Comparison of ENCODE assay signal across 21 mouse cellular contexts in the genomic region with DNA sequence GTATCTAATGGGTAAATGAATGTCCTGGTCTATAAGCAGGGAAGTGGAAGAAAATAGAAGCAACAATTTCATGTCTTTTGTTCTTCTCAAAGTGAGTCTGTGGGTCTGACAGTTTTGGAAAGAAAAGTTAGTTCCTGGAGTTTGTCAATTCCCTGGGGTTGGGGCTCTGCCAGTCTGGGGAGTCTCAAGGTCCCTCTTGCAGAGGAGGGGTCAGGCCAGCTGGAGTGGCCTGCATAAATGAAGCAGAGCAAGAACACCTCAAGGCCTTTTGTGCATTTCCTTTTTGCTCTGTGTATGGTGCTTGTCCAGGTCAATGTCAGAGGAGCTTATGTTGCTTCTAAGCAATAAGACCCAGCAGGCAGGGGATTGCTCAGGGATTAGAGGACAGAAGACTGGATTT. TPM values are rescaled to one million over a fixed set of nuclear protein-coding genes. Genes with fewer than 3 reads are reported as not detected.
DNase-seq lines count a peak whose midpoint lies in the region; TF ChIP-seq lines count a peak whose summit lies in the region.
"Had no signal": no experiment of that assay in that cellular context is flagged by ENCODE, and none has a peak within 500 bp of the region (broad histone marks: within the 10 kb centered on the region; RNA-seq: fewer than 3 reads in every experiment).

No protein-coding gene starts in this region.

- no peak for TF ChIP-seq POLR2A in lung, adult 2 months (IDR thresholded peaks at IDR 0.05; ENCODE audit: borderline replicate concordance, extremely low read depth, low read depth, low read length)

- no peak for TF ChIP-seq CTCF in lung, adult 2 months (IDR thresholded peaks at IDR 0.05; ENCODE audit: insufficient read depth, low read length)

- peak; percentile 76 for DNase-seq in ovary, adult 18-20 months (ENCODE audit: low spot score)
- no peak for DNase-seq in ovary, postnatal 10 days (ENCODE audit: low spot score)
- DNase-seq in adrenal gland, adult 2 months, result peak; percentile 74
- peak; percentile 69 for DNase-seq in adrenal gland, postnatal 14 days
- peak; percentile 8 for DNase-seq in testis, postnatal 14 days (ENCODE audit: low spot score)
- no peak for DNase-seq in lung, adult 2 months
- DNase-seq in urinary bladder, postnatal 36 days (ENCODE audit: low spot score in 2 of 2), result no peak
- DNase-seq: cerebellum, adult 11 months; cerebellum, adult 9-10 months; cerebellum, postnatal 25 days; gastrocnemius, postnatal 10 days; heart, adult 2 months; heart, postnatal 14 days had no signal

- H3K4me1 ChIP-seq in lung, adult 2 months (ENCODE audit: control insufficient read depth, insufficient read depth, low read length), result no peaks in the 10 kb centered on the region
- H3K4me1 ChIP-seq: embryonic facial prominence, embryonic 12.5 days; forebrain, embryonic 15.5 days; heart, embryonic 15.5 days; hindbrain, embryonic 10.5 days; hindbrain, embryonic 15.5 days had no signal

- H3K4me3 ChIP-seq in lung, adult 2 months (replicated peaks; ENCODE audit: extremely low read depth, low read depth, low read length), result no peak overlapping the region
- H3K4me3 ChIP-seq: embryonic facial prominence, embryonic 12.5 days; forebrain, embryonic 15.5 days; heart, adult 2 months; heart, embryonic 15.5 days; hindbrain, embryonic 10.5 days; hindbrain, embryonic 15.5 days had no signal

RNA-seq across cellular contexts. Expression of a gene that starts 11.7 kb away (rescaled TPM):
- total RNA-seq in adrenal gland, adult 2 months (2021), result under 1 TPM in 1 of 2 experiments, not detected in 1; 0.10 TPM
- polyA plus RNA-seq in adrenal gland, adult 2 months (2012; rRNA removed), result 0.12 and 0.52 TPM in 2 replicates
- total RNA-seq in adrenal gland, postnatal 14 days (2021), result not detected in 2 replicates
- polyA plus RNA-seq in lung, adult 2 months (2012; rRNA removed), result 0.10 and 0.20 TPM in 2 replicates
- total RNA-seq: CH12.LX; heart, adult 2 months had no signal
- polyA plus RNA-seq: activated CD4-positive, CD25-positive, alpha-beta regulatory T cell, adult 4 months; heart, embryonic 15.5 days; Patski had no signal

Comparison
In these comparisons a context has a peak if more than half of its experiments do, and no peak if none do; other contexts are left out.
1. DNase-seq: peak in ovary, adult 18-20 months (single experiment), adrenal gland, adult 2 months (single experiment), adrenal gland, postnatal 14 days (single experiment) and testis, postnatal 14 days (single experiment); none in ovary, postnatal 10 days (single experiment), lung, adult 2 months (single experiment) and urinary bladder, postnatal 36 days (0 of 2).